Mouse (Mus musculus) liver, embryonic 14.5 days (tissue): ENCODE measurements around the gene Camk1g. TPM values are rescaled to one million over a fixed set of nuclear protein-coding genes. Genes with fewer than 3 reads are reported as not detected.

ENCODE experiments used
- ATAC-seq: fragments of 200-750 bp; cut with Nextera tagmentation; 2 replicates; pipeline ENCODE4 v1.8.0; 2017; ENCODE audit warnings: moderate number of reproducible peaks, mild to moderate bottlenecking, moderate library complexity; ENCODE audit not compliant: insufficient read depth
- DNase-seq, 3 experiments: peaks; one replicate each; pipeline ENCODE4 v3.0.0-alpha.2; 2012 to 2013; ENCODE audit warnings: low read depth in 3 of 3, low spot score in 3 of 3
- H3K27ac ChIP-seq: fragments of 300-500 bp; sonication (generic); 2 replicates; pipeline ENCODE4 v1.5.1; 2014; ENCODE audit warnings: moderate library complexity, mild to moderate bottlenecking, control low read depth, inconsistent platforms
- H3K27me3 ChIP-seq: fragments of 300-500 bp; sonication (generic); 2 replicates; pipeline ENCODE4 v1.6.1; 2014; ENCODE audit warnings: mild to moderate bottlenecking, low read length, moderate library complexity; ENCODE audit not compliant: control insufficient read depth, insufficient read depth
- H3K36me3 ChIP-seq: fragments of 300-500 bp; sonication (generic); replicated peaks from 2 replicates; pipeline ENCODE4 v1.6.1; 2014; ENCODE audit warnings: low read depth; ENCODE audit not compliant: control insufficient read depth, insufficient read depth
- H3K4me1 ChIP-seq, 2 experiments: fragments of 200-500 bp in 1 of 2; fragments of 300-500 bp in 1 of 2; sonication (generic) in 1 of 2; replicated peaks; 2 replicates each; pipeline ENCODE4 v1.6.1; 2012 to 2014; ENCODE audit warnings: antibody characterized with exemption in 1 of 2, inconsistent platforms in 1 of 2, low read length in 1 of 2; ENCODE audit not compliant: control insufficient read depth in 2 of 2, insufficient read depth in 2 of 2
- H3K4me2 ChIP-seq: fragments of 300-500 bp; sonication (generic); 2 replicates; pipeline ENCODE4 v1.6.1; 2014; ENCODE audit warnings: low read depth, mild to moderate bottlenecking, control low read depth, moderate library complexity
- H3K4me3 ChIP-seq, 2 experiments: fragments of 200-500 bp in 1 of 2; fragments of 300-500 bp in 1 of 2; sonication (generic) in 1 of 2; 2 replicates each; pipeline ENCODE4 v1.5.1; 2012 to 2014; ENCODE audit warnings: low read depth in 2 of 2, low read length in 2 of 2, mild to moderate bottlenecking in 2 of 2, control low read depth in 1 of 2, inconsistent platforms in 1 of 2, moderate library complexity in 1 of 2; ENCODE audit not compliant: insufficient read depth in 1 of 2
- H3K9ac ChIP-seq: fragments of 300-500 bp; sonication (generic); replicated peaks from 2 replicates; pipeline ENCODE4 v1.6.1; 2014; ENCODE audit warnings: mild to moderate bottlenecking, control low read depth, moderate library complexity
- H3K9me3 ChIP-seq: fragments of 300-500 bp; sonication (generic); 2 replicates; pipeline ENCODE4 v1.6.1; 2016; ENCODE audit warnings: low read length, mixed read lengths; ENCODE audit not compliant: control insufficient read depth
- CTCF ChIP-seq: IDR thresholded peaks from 2 replicates; pipeline ENCODE4 v1.5.1; 2016; ENCODE audit warnings: antibody characterized with exemption, low read depth, control low read depth
- EP300 ChIP-seq: IDR thresholded peaks from 2 replicates; pipeline ENCODE4 v1.6.1; 2016; ENCODE audit warnings: antibody characterized with exemption, low read depth
- WGBS: fragments of 180-500 bp; shearing (Covaris S2); extraction: QIAGEN DNeasy Blood & Tissue Kit; methylation state at CpG from one replicate; pipeline ENCODE4 v1.1.7; 2014; ENCODE audit not compliant: insufficient replicate concordance; 5-methylcytosine and 5-hydroxymethylcytosine counted together
- polyA plus RNA-seq, 2 experiments: library from polyadenylated mRNA; depleted of rRNA in 1 of 2; stranded (reverse) in 1 of 2; unstranded in 1 of 2; fragments of >200 nt; fragmentation: Nextera tagmentation in 1 of 2; extraction: Ambion mirVana in 1 of 2; gene quantifications; 2 replicates each; pipeline versions ENCODE4 v1.2.1 to v1.2.3; 2012 to 2014

Camk1g gene
- polyA plus RNA-seq, 2 experiments: 0.15 to 0.23 TPM

GRCm38 (mm10) chr1:193382841-193383462, 12.9 kb upstream of the Camk1g start:
- H3K36me3 ChIP-seq: no peaks in the 10 kb centered on the region
- no peak overlapping the region for H3K27ac ChIP-seq
- H3K27me3 ChIP-seq: no peaks in the 10 kb centered on the region
- H3K9me3 ChIP-seq: no peaks in the 10 kb centered on the region
- no peak for TF ChIP-seq EP300
- TF ChIP-seq CTCF: peak; percentile 79
- 4% methylated on average over 8 of the region's 8 CpGs for WGBS
- peak; percentile 53; the same call in 1 of the 2 replicates for ATAC-seq
- H3K4me2 ChIP-seq: peak overlapping the region; percentile 63
- DNase-seq: peak in 1 of 3 experiments; percentile 22
- peaks cover 0 to 4% of the 10 kb centered on the region in 2 experiments; a peak in 3 of 4 replicates for H3K4me1 ChIP-seq
- H3K9ac ChIP-seq: no peak overlapping the region; the same call in 1 of the 2 replicates
- H3K4me3 ChIP-seq: peak overlapping the region; percentile 34 to 49

GRCm38 (mm10) chr1:193382435-193382834, 12.3 kb upstream of the Camk1g start:
- H3K4me1 ChIP-seq: peaks cover 0 to 4% of the 10 kb centered on the region in 2 experiments; a peak in 3 of 4 replicates
- ATAC-seq (peak; percentile 67), DNase-seq (no peak)
- 1% methylated on average over 8 of the region's 8 CpGs for WGBS
- peak overlapping the region; percentile 34 to 49 for H3K4me3 ChIP-seq
- H3K9me3 ChIP-seq: no peaks in the 10 kb centered on the region
- TF ChIP-seq EP300 (no peak), CTCF (no peak)
- H3K27ac ChIP-seq: no peak overlapping the region
- H3K4me2 ChIP-seq: peak overlapping the region; percentile 63
- H3K36me3 ChIP-seq: no peaks in the 10 kb centered on the region
- no peaks in the 10 kb centered on the region for H3K27me3 ChIP-seq
- H3K9ac ChIP-seq: no peak overlapping the region; the same call in 1 of the 2 replicates

GRCm38 (mm10) chr1:193381597-193382404, 11.7 kb upstream of the Camk1g start:
- Histone ChIP-seq H3K27me3 (no peaks in the 10 kb centered on the region), H3K9ac (no peak overlapping the region), H3K4me3 (no peak overlapping the region; a peak in 1 of 4 replicates), H3K9me3 (no peaks in the 10 kb centered on the region), H3K4me2 (peak overlapping the region; percentile 63), H3K36me3 (no peaks in the 10 kb centered on the region), H3K4me1 (peaks cover 0 to 4% of the 10 kb centered on the region in 2 experiments; a peak in 3 of 4 replicates), H3K27ac (no peak overlapping the region)
- TF ChIP-seq CTCF (no peak), EP300 (no peak)
- no peak for ATAC-seq
- no peak for DNase-seq
- WGBS: 25% methylated on average over 11 of the region's 11 CpGs

GRCm38 (mm10) chr1:193380877-193381276, 10.8 kb upstream of the Camk1g start:
- no peak overlapping the region for H3K4me2 ChIP-seq
- no peaks in the 10 kb centered on the region for H3K27me3 ChIP-seq
- H3K4me1 ChIP-seq: peaks cover 0 to 4% of the 10 kb centered on the region in 2 experiments; a peak in 3 of 4 replicates
- DNase-seq (no peak), ATAC-seq (no peak)
- no peak overlapping the region for H3K27ac ChIP-seq
- 56% methylated on average over 5 of the region's 5 CpGs for WGBS
- no peak for TF ChIP-seq CTCF
- TF ChIP-seq EP300: no peak
- H3K36me3 ChIP-seq: no peaks in the 10 kb centered on the region
- H3K4me3 ChIP-seq: no peak overlapping the region
- H3K9ac ChIP-seq: no peak overlapping the region
- H3K9me3 ChIP-seq: no peaks in the 10 kb centered on the region

GRCm38 (mm10) chr1:193379634-193380033, 9.5 kb upstream of the Camk1g start:
- H3K9ac ChIP-seq: no peak overlapping the region
- no peaks in the 10 kb centered on the region for H3K9me3 ChIP-seq
- no peak overlapping the region for H3K4me2 ChIP-seq
- no peak overlapping the region for H3K27ac ChIP-seq
- H3K4me1 ChIP-seq: peaks cover 0 to 4% of the 10 kb centered on the region in 2 experiments; a peak in 3 of 4 replicates
- no peak for DNase-seq
- 51% methylated on average over 6 of the region's 6 CpGs for WGBS
- H3K4me3 ChIP-seq: no peak overlapping the region
- H3K36me3 ChIP-seq: no peaks in the 10 kb centered on the region
- TF ChIP-seq CTCF (no peak), EP300 (no peak)
- no peak for ATAC-seq
- H3K27me3 ChIP-seq: no peaks in the 10 kb centered on the region
